Mouse (Mus musculus) midbrain, embryonic 16.5 days (tissue): Measurements from ENCODE around the gene Armcx4. TPM values are rescaled to one million over a fixed set of nuclear protein-coding genes. Genes with fewer than 3 reads are reported as not detected.

ENCODE experiments used
- ATAC-seq: fragments of 200-750 bp; cut with Nextera tagmentation; 2 replicates; pipeline ENCODE4 v1.8.0; 2017; ENCODE audit warnings: moderate TSS enrichment
- H3K27ac ChIP-seq: fragments of 300-500 bp; sonication (generic); 2 replicates; pipeline ENCODE4 v1.5.1; 2014; ENCODE audit warnings: mild to moderate bottlenecking, low read length, mixed read lengths
- H3K27me3 ChIP-seq: fragments of 300-500 bp; sonication (generic); 2 replicates; pipeline ENCODE4 v1.6.1; 2014; ENCODE audit warnings: low read depth, low read length, mixed read lengths; ENCODE audit not compliant: control insufficient read depth, insufficient read depth
- H3K36me3 ChIP-seq: fragments of 300-500 bp; sonication (generic); 2 replicates; pipeline ENCODE4 v1.6.1; 2014; ENCODE audit warnings: mild to moderate bottlenecking, low read length, moderate library complexity, mixed read lengths; ENCODE audit not compliant: control insufficient read depth, insufficient read depth
- H3K4me1 ChIP-seq: fragments of 300-500 bp; sonication (generic); 2 replicates; pipeline ENCODE4 v1.6.1; 2014; ENCODE audit warnings: mild to moderate bottlenecking, low read length, mixed read lengths; ENCODE audit not compliant: control insufficient read depth, insufficient read depth
- H3K4me2 ChIP-seq: fragments of 300-500 bp; sonication (generic); 2 replicates; pipeline ENCODE4 v1.6.1; 2014; ENCODE audit warnings: mild to moderate bottlenecking, low read length, mixed read lengths
- H3K4me3 ChIP-seq: fragments of 300-500 bp; sonication (generic); 2 replicates; pipeline ENCODE4 v1.5.1; 2014; ENCODE audit warnings: low read depth, mild to moderate bottlenecking, low read length, moderate library complexity, mixed read lengths
- H3K9ac ChIP-seq: fragments of 300-500 bp; sonication (generic); 2 replicates; pipeline ENCODE4 v1.6.1; 2014; ENCODE audit warnings: low read depth, low read length, mixed read lengths
- H3K9me3 ChIP-seq: fragments of 300-500 bp; sonication (generic); replicated peaks from 2 replicates; pipeline ENCODE4 v1.6.1; 2014; ENCODE audit warnings: mild to moderate bottlenecking, low read length, mixed read lengths; ENCODE audit not compliant: control insufficient read depth, poor library complexity, severe bottlenecking
- WGBS: fragments of 180-500 bp; shearing (Covaris S2); extraction: QIAGEN DNeasy Blood & Tissue Kit; methylation state at CpG from one replicate; pipeline ENCODE4 v1.1.7; 2014; 5-methylcytosine and 5-hydroxymethylcytosine counted together
- polyA plus RNA-seq: library from polyadenylated mRNA; unstranded; fragments of >200 nt; fragmentation: Nextera tagmentation; extraction: Ambion mirVana; gene quantifications from 2 replicates; pipeline ENCODE4 v1.2.1, GENCODE M21; 2015

The Armcx4 gene
- 5.9 and 7.2 TPM in 2 replicates for polyA plus RNA-seq

GRCm38 (mm10) chrX:134686267-134686666 is at the start of gene Armcx4:
Gene Armcx4 (plus strand): TSS chrX:134686519.
- 14% methylated on average over 33 of the region's 33 CpGs for WGBS
- H3K9me3 ChIP-seq, result no peaks in the 10 kb centered on the region
- peak within 1 kb of the TSS; percentile 56 for H3K4me3 ChIP-seq
- peak within 1 kb of the TSS; percentile 81 for H3K9ac ChIP-seq
- H3K27ac ChIP-seq, result peak within 1 kb of the TSS; percentile 91
- ATAC-seq, result peak; percentile 98
- H3K36me3 ChIP-seq, result peaks cover 3% of the 10 kb centered on the region
- no peaks in the 10 kb centered on the region for H3K27me3 ChIP-seq
- H3K4me2 ChIP-seq, result peak within 1 kb of the TSS; percentile 49
- peaks cover 9% of the 10 kb centered on the region; the same call in 1 of the 2 replicates for H3K4me1 ChIP-seq

GRCm38 (mm10) chrX:134641000-134641760 is 45.1 kb upstream of the Armcx4 start:
- H3K9ac ChIP-seq, result no peak overlapping the region
- H3K4me2 ChIP-seq, result no peak overlapping the region
- 78% methylated on average over 10 of the region's 10 CpGs for WGBS

GRCm38 (mm10) chrX:134646338-134646737 is 40.0 kb upstream of the Armcx4 start:
- Histone ChIP-seq H3K27me3 (no peaks in the 10 kb centered on the region), H3K4me1 (no peaks in the 10 kb centered on the region), H3K4me2 (no peak overlapping the region), H3K9me3 (no peaks in the 10 kb centered on the region), H3K9ac (no peak overlapping the region), H3K4me3 (no peak overlapping the region), H3K27ac (no peak overlapping the region), H3K36me3 (no peaks in the 10 kb centered on the region)
- ATAC-seq, result no peak
- 90% methylated on average over 1 of the region's 1 CpGs for whole genome bisulfite sequencing

More at GRCm38 (mm10) chrX:134641000-134641760, 45.1 kb upstream of the Armcx4 start:
- no peak overlapping the region for H3K27ac ChIP-seq
- H3K36me3 ChIP-seq, result no peaks in the 10 kb centered on the region
- H3K4me3 ChIP-seq, result no peak overlapping the region
- no peaks in the 10 kb centered on the region for H3K4me1 ChIP-seq
- H3K27me3 ChIP-seq, result no peaks in the 10 kb centered on the region
- ATAC-seq, result no peak
- no peaks in the 10 kb centered on the region for H3K9me3 ChIP-seq

GRCm38 (mm10) chrX:134647421-134647820 is 38.9 kb upstream of the Armcx4 start:
- Histone ChIP-seq H3K4me2 (no peak overlapping the region), H3K27me3 (no peaks in the 10 kb centered on the region), H3K36me3 (no peaks in the 10 kb centered on the region), H3K9me3 (no peaks in the 10 kb centered on the region), H3K4me3 (no peak overlapping the region), H3K9ac (no peak overlapping the region), H3K27ac (no peak overlapping the region), H3K4me1 (no peaks in the 10 kb centered on the region)
- 68% methylated on average over 8 of the region's 8 CpGs for WGBS
- peak; percentile 32; the same call in 1 of the 2 replicates for ATAC-seq

- peak overlapping the region; percentile 14; the same call in 1 of the 2 replicates for H3K4me3 ChIP-seq
- no peak overlapping the region for H3K27ac ChIP-seq
- no peaks in the 10 kb centered on the region for H3K27me3 ChIP-seq
- WGBS, result 20% methylated on average over 11 of the region's 11 CpGs
- no peaks in the 10 kb centered on the region for H3K9me3 ChIP-seq
- no peaks in the 10 kb centered on the region for H3K36me3 ChIP-seq
- ATAC-seq, result peak; percentile 62; the same call in 1 of the 2 replicates
- H3K9ac ChIP-seq, result no peak overlapping the region
- H3K4me2 ChIP-seq, result peak overlapping the region; percentile 29; the same call in 1 of the 2 replicates
- H3K4me1 ChIP-seq, result no peaks in the 10 kb centered on the region
Observed at GRCm38 (mm10) chrX:134648031-134648692, 38.2 kb upstream of the Armcx4 start.

- no peaks in the 10 kb centered on the region for H3K9me3 ChIP-seq
- H3K27me3 ChIP-seq, result no peaks in the 10 kb centered on the region
- H3K4me2 ChIP-seq, result no peak overlapping the region
- WGBS, result 66% methylated on average over 1 of the region's 1 CpGs
- no peak overlapping the region for H3K9ac ChIP-seq
- H3K27ac ChIP-seq, result no peak overlapping the region
- H3K4me3 ChIP-seq, result no peak overlapping the region
- no peak for ATAC-seq
- no peaks in the 10 kb centered on the region for H3K36me3 ChIP-seq
- no peaks in the 10 kb centered on the region for H3K4me1 ChIP-seq
Observed at GRCm38 (mm10) chrX:134652061-134652460, 34.3 kb upstream of the Armcx4 start.

GRCm38 (mm10) chrX:134661586-134661985 is 24.7 kb upstream of the Armcx4 start:
- ATAC-seq, result no peak
- 84% methylated on average over 5 of the region's 5 CpGs for WGBS

GRCm38 (mm10) chrX:134675022-134675421 is 11.3 kb upstream of the Armcx4 start:
- Histone ChIP-seq H3K9me3 (no peaks in the 10 kb centered on the region), H3K4me3 (no peak overlapping the region), H3K4me1 (peaks cover 4% of the 10 kb centered on the region; the same call in 1 of the 2 replicates), H3K4me2 (no peak overlapping the region), H3K27ac (no peak overlapping the region), H3K36me3 (no peaks in the 10 kb centered on the region), H3K9ac (no peak overlapping the region), H3K27me3 (no peaks in the 10 kb centered on the region)
- WGBS, result 22% methylated on average over 5 of the region's 5 CpGs
- ATAC-seq, result no peak

More at GRCm38 (mm10) chrX:134661586-134661985, 24.7 kb upstream of the Armcx4 start:
- H3K9ac ChIP-seq, result no peak overlapping the region
- H3K27ac ChIP-seq, result no peak overlapping the region
- H3K27me3 ChIP-seq, result no peaks in the 10 kb centered on the region
- no peak overlapping the region for H3K4me2 ChIP-seq
- H3K4me1 ChIP-seq, result no peaks in the 10 kb centered on the region
- no peaks in the 10 kb centered on the region for H3K9me3 ChIP-seq
- no peaks in the 10 kb centered on the region for H3K36me3 ChIP-seq
- no peak overlapping the region for H3K4me3 ChIP-seq

- WGBS, result 28% methylated on average over 1 of the region's 1 CpGs
- no peak overlapping the region for H3K27ac ChIP-seq
- H3K9me3 ChIP-seq, result no peaks in the 10 kb centered on the region
- H3K4me1 ChIP-seq, result peaks cover 4% of the 10 kb centered on the region; the same call in 1 of the 2 replicates
- no peaks in the 10 kb centered on the region for H3K36me3 ChIP-seq
- H3K4me2 ChIP-seq, result no peak overlapping the region
- H3K27me3 ChIP-seq, result no peaks in the 10 kb centered on the region
- H3K9ac ChIP-seq, result no peak overlapping the region
- ATAC-seq, result peak; percentile 76
- H3K4me3 ChIP-seq, result no peak overlapping the region
Observed at GRCm38 (mm10) chrX:134675959-134676358, 10.4 kb upstream of the Armcx4 start.
